Mouse (Mus musculus) forelimb bud, embryonic 11.5 days (tissue): ENCODE results near the gene Cpz.

ENCODE experiments used
- DNase-seq: peaks from one replicate; pipeline ENCODE4 v3.0.0-alpha.2; 2012; ENCODE audit warnings: low read depth, low spot score

Gene Cpz

DNA sequence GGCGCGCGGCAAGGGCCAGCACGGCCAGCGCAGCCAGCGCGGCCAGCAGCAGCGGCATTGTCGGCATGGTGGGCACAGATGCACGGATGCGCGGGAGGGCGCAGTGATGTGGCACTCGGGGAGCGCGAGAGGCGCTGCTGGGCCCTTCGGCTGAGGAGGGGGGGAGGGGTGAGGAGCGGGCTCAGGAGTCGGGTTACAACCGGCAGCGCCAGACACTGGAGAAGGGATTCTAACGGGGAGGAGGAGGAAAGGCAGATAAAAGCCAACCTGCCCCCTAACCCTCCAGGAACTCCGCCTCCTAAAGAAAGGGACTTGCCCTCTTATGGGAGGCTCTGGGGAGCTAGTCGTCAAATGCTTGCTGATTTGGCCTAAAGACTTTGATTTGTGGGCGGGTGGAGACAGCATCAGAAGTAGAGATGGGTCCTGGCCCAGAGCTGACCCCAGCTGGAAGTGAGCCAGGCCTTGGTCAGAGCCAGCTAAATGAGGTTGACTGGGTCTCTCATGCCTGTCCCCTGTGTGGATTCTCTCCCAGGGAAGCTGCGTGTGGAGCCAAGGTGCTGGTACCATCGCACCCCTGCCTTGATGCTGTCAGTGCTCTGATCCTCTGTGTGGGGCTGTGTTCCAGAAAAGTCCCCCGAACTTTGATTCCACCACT, at the start of gene Cpz:
Gene Cpz, minus strand, starts transcription at position 230 of the 655 bp plus-strand sequence.
- DNase-seq: peak; percentile 81

DNA sequence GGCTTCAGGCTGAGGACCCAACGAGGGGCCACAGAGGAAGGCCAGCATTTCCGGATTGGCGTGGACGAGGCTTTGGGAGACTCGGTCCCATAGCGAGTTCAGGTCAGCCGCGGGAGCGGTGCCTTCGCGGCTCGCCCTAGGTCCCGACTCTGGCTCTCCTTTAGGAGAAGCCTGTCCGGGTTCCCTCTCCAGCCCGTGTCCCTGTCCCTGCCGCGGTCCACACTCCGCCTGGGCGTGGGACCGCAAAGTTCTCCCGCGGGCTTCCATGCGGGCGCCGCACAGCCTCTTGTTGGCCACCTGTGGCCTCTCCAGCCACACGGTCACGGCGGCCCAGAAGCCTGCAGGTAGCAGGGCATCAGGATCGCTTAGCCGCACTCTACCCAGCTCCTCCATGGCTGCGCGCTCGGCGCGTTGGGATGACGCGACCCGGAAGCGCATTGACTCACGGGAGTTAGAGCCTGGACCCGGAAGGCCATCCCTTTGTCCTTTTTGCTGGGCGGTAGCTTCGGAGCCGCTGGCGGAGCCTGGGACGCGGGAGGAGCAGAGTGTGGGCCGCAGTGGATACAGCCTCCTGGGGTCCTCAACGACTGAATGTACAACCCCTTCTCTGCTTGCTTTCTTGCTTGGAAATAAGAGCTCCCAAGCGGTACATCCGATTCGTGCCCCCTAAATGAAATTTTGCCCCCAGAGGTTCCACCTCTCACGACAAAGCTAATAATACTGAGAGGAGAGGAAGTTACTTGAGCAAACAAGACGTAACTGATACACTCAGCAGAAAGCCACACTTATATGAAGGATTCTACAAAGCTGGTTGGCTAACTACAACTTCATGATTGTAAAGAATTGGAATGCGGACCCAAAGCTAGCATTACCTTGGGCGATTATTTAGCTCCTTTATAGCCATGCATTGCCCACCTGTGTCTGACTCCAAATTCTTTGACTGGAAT, 49.4 kb upstream of the Cpz start, which contains the start of gene Trmt44:
Gene Trmt44, minus strand, starts transcription at position 418 of the 947 bp plus-strand sequence.
- peak; percentile 93 for DNase-seq

DNA sequence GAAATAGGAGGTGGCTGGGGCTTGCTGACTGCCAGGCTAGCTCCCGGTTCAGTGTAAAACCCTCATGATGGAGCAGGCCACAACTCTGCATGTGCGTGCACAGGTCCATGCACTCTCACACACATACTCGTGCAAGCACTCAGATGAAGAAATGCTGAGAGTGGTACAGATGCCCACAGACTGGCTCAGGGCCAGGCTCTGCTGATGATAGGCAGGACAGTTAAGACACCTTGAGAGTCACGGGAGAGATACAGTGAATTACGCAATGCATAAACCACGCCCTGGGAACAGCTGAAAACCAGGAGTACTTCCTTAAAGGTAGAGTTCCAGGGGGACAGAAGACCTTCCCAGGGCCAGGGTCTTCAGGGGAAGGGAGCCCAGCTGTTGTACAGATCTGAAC, 46.0 kb upstream of the Cpz start:
- no peak for DNase-seq

DNA sequence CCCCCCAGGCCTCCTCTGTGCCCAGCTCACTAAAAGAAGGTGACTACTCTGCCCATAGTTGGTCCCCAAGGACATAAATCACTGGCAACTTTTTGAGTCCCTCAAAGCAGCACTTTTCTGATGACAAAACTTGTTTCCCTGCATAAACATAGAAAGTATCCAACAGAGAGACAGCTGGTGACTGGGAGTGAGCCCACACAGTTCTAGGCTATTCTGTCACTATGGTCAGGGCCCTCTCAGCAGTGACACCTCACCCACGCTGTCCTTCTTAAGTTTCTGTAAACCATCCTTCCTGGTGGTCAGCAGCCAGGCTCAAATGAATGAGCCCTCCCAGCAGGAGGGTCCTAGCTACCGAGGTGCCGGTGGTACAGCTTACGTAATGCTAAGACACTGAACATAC, 41.1 kb upstream of the Cpz start:
- no peak for DNase-seq

DNA sequence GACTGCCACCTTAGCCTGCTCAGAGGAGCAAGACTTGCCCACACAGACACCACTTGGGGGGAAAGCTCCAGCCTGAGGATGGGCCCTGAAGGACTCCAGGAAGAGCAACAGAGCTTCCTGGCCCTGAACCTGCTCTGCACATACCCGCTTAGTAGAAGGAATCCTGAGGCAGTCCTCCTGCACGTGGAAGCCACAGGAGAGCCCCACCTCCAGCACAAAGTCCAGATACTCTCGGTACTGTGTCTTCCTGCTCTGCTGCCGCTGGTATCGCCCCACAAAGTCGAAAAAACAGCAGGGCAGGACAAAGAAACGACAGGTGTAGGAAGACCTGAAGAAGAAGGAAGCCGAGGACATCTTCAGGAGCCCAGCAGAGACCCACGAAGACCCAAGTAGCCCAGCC, 39.7 kb upstream of the Cpz start:
- no peak for DNase-seq

DNA sequence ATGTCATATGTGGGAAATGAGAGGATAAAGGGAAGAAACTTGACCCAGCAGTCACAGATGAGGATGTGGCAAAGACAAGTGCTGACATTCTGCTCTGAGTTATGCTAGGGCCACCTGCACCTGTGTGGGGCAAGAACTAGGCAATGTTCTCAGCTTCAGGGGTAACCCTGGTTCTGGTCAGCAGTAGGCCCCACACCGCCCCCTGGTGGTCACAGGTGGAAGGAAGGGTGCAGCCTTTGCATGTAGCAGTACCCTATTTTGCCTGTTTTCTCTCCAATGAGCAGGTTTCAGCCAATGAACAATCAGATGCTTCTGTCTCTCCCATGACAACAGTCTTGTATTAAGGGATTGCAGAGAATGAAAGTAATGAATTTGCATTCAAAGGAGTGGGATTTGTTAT, 38.0 kb upstream of the Cpz start:
- peak; percentile 76 for DNase-seq

DNA sequence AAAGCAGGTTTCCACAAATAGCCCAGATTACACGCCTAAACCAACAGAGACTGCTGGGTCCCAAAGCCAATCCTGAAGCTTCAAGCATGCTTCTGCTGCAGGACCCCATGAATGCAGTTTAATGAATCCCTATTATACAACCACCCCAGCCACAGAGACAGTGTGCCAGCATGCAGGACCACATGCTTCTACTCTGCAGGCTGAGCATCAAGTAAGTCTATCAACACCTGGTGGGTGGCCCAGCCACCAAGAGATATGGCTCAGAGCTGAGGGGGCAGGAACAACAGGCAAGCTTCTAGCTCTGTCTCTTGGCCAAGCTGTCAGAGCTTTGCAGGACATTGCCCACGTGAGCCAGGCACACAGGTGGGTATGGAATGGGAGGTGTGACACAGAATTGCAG, 37.1 kb upstream of the Cpz start:
- DNase-seq: no peak

DNA sequence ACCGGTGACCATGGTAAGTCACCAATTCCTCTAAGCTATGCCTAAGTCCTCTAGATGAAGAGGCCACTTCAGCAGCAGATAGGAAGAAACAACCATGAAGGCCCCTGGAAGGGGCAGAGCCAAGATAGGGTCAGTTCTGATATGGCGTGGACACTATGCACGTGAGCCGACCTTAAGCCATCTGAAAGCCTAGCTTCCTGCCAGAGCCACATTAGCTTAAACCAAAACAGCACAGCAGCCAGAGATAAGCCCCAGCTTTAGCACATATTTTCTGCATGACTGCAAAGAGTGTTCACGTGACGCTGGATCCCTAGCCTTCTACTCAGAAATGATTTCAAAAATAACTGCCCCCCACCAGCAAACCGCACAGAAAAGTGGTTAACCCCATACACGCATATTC, 33.9 kb upstream of the Cpz start:
- DNase-seq: no peak

DNA sequence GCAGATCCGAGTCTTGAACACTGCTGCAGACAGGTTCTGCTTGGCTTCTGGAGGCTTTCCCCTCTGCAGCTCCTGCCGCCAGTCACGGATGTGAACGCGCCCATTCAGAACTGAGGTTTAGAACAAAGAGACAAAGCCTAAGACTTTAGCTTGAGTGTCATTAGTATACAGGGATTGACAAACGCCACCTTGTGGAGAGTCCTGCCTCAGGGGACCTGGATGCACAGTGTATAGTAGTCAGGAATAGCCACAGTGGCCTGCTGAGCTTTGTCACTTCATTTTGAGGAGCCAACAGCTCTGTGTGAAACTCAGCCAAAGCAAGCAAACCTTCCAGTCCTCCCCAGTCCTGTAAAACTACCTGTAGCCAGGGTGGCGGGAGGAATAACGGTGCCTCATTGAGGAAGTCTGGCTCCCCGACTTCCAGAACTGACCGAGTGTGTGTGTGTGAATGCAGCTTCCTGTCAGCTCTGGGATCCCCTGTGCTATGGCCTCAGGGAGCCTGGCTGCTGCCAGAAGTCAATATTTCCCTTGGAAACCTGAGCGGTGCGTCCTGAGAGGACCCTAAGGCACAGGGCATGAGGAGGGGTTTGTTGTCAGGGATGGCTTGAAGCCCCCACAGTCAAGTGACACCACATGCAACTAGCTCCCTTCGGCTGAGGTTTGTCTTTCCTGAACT, 32.6 kb upstream of the Cpz start:
- no peak for DNase-seq

DNA sequence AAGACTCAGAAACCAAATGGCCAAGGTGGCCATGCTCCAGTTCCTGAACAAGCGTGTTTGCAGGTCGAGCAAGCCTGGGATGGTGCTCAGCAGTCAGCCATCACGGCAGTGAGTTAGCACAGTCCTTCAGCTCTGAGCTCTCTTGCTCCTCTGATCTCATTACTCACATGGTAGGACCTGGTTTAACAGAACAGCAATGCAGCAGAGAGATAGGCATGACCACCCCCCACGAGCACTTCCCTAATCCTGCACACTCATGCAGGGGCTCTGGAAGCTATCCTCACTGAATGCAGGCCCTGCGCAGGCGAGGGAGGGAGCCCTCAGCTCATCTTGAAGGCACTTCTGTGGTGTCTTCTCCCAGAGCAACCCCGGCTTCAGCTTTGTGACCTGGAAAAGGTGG, 30.9 kb upstream of the Cpz start:
- DNase-seq: no peak

DNA sequence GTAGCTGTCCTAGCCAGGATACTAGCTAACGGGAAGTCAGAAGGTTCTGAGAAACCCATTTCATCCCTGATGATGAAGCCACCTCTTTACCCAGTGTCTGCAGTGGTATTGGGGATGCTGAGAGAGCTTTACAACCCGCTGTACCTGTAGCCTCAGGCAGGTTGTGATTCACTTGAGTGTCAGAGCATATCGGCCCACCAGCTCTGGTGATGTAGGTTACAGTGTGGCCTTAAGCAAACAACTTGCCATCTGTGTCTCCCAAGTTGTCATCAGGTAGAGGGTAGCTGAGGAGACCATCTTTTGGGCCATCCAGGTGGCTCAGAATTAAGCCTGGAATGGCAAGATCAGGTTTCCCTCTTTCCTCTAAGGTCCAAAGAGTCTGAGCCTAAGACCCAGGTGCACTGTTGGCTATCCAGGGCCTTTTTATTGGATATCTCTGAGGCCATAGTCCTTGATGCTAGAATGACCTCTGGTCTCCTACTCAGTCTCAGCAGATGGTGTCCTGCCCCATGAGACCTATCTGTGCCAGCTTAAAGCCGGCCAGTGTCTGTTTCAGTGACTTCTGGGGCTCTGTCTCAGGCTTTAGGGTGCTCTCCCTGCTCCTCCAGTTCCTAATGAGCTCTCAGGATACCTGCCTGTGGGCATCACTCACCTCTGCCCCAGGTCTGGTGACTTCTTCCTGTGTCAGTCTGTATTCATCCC, 27.5 kb upstream of the Cpz start:
- DNase-seq: no peak

DNA sequence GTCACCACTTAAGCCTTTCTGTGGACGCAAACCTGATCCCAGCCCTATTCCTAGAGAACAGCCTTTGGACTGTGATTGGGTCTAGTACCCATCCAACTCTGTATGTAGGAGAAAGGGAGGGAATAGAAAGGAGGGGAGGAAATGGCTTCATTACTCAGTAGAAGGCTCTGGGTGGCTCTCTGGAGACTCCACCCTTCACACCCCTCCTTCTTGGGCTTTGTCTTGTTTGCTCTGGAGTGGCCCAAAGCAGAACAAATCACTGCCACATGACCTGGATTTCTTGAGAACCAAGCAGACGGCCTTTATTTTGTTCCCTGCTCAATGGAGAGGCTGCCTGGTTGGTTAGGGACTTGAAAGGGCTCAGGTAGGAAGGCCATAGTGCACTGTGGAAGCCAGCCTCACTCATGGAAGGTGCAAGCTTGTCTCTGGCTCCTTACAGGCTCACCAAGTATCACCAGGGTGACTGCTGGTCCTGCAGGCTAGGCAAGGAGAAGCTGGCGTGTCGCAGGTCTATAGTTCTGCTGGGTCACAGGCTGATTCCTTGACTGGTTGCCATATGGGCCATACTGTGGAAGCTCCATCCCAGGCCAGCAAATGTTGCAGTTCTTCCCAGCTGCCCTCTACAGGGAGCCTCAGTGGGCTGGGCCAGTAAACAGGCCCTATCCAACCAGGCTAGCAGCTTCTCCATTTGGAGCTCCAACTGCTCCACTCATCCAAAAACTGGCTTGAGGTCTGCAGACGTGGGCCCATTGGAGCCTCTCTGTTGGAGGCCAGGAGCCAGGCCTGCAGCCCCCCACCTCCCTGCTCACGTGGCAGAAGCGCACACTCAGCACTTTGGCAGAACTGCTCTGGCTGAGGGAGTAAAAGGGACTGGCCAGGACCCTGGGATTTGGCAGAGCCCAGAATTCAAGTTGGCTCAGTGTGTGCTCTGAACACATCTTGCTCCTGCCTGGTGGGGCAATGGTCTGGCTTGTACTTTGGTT, 26.6 kb upstream of the Cpz start:
- DNase-seq: no peak

DNA sequence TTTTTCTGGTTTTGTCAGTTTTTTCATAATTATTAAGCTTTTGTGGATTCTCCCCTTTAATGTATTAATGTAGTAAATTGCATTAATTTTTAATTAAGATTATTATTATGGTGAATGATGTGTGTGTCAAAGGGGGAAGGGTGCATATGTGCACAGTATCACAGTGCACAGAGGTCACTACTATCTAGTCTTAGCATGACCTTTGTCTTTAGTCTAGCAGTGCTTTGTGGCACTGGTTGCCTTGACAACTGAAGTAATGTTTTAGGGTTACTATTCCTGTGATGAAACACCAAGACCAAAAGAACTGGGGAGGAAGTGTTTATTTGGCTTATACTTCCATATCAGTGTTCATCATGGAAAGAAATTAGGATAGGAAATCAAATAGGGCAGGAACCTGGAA, 20.6 kb upstream of the Cpz start:
- DNase-seq: no peak

DNA sequence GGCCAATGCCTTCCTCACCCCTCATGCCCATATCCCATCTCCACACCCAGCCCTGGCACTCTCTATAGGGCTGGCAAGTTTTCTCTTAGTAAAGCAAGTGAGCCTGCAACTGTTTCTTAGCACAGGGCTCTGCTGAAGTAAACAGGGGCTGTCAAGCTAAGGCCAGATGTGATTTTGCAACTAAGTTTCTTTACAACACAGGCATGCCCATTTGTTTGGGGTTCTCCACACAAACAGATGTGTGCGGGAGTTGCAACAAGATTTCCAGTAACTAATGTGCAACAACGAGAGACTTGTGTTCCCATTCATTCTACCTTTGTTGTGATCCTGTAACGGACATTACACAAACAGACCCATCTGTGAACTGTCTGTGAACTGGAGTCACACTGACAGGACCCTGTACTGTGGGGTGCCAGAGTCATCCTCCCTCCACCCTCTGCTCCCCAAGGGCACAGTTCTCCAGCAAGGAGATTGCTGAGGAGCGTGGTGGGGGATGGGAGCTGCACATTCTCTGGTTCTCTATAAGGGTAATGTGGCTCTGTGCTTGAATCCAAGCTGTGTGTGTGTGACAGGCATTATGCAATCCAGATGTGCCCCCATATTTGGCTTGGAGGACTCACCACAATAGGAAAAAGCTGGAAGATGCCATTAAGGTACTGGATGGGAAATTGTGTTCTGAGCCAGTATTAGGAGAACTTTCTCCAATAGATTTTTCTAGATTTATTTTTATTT, 15.7 kb upstream of the Cpz start:
- peak; percentile 52 for DNase-seq

DNA sequence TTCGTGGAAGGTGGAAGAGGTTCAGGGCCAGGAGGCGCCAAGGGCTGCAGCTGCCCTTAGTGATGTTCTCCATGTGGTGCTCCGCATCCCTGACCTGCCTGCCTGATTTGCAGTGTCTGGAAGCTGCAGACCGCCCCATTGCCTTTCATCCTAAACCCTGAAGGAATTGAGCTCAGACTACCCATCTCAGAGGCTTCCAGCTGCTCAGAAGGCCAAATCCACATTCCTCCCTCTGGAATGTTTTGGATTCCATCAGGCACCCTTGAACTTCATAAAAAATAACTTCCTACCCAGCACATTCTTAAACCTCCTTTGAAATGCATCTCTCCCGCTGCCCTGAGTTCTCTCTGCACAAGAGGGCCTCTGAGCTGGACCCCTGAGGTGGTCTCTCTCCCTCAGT, 15.1 kb upstream of the Cpz start:
- no peak for DNase-seq

DNA sequence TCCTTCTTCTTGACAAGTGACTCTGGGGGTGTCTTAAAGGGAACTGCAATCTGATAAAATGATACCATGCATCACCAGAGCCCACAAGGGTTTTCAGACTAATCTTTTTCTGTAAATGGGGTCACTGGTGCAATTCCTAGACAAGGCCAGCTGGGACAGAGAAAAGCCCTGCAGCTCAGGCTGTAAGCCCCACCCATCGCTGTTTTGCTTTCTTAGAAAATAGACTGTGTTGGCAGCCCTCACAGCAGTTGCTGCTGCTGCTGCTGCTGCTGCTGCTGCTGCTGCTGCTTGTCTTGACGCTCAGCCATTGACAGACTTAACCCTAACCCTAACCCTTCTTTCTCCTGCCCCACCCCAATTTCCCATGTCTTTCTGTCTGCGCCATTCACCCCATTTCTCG, 14.1 kb upstream of the Cpz start:
- no peak for DNase-seq

DNA sequence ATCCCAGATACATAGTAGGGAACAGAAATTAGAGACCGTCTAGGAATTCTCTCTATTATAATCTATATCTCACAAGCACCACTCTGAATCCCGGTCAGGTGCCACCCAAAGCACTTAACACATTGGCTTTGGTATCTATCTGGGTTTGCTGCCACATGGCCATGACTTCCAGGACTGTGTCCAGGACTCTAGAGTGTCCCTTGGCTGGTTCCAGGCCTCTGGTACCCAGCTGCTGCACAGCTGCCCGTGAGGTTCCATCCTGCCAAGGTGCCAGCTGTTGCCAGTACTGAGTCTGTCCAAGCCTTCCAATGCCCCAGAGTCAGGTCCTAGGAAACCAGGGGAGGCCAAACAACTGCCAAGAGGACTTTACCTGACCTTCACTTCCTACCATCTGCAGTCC, 12.5 kb upstream of the Cpz start:
- DNase-seq: no peak

DNA sequence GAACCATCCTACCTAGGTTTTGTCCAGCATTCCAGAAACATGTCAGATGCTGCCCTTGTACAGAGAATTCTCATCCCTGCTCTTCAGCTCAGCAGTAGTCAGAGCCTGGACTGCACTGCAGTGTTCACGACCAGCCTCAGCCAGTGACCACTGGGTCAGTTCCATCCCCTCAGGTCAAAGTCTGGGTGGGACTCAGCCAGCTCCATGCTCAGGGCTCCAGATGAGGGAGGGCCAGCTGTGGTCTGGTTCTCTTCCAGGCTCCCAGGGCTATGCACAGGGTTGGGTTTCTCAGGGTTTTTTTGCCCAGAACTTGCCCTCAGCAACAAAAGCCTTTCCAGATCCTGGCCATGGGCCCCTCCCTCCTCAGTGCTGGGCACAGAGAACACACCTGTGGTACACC, 12.0 kb upstream of the Cpz start:
- DNase-seq: no peak

DNA sequence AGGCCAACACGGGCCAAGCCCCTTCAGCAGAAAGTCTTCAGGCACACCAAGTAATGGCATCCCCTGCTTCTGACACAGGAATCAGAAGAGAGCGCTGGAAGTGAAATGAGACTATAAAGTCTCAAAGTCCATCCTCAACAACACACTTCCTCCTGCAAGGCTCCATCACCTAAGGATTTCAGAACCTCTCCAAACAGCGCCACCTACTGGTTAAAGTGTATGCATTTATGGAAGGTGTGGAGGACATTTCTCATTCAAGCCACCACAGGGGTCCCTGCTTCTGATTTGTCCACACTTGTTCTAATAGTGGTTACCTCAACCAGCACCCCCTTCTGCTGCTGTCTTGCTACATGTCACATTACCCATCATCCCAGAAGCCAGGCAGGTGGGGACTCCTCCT, 10.8 kb upstream of the Cpz start:
- no peak for DNase-seq

DNA sequence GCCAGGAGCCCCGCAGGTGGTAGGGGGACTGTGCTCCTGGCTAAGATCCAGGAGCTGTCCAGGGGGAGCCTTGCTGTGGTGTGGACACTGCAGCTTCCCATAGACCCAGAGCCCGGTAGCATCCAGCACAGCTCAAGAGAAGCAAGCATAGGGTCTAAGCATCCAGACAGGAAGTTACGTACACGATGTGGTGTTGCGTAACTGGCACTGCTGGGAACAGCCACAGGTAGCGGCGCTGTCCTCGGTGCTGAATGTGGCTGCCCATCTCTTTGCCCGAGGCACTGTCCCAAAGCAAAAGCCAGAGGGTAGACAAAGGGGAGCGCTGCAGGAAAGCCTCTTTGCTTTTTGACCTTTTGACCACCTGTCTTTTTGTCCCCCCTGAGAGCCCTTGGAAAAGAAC, 6.1 kb upstream of the Cpz start:
- DNase-seq: peak; percentile 67
